Mouse (Mus musculus) cerebellum, adult 18-20 months (tissue): ENCODE measurements around the gene Zfp358.

ENCODE experiments used
- DNase-seq, 2 experiments: peaks; one replicate each; pipeline ENCODE4 v3.0.0; 2021

Gene Zfp358

DNA sequence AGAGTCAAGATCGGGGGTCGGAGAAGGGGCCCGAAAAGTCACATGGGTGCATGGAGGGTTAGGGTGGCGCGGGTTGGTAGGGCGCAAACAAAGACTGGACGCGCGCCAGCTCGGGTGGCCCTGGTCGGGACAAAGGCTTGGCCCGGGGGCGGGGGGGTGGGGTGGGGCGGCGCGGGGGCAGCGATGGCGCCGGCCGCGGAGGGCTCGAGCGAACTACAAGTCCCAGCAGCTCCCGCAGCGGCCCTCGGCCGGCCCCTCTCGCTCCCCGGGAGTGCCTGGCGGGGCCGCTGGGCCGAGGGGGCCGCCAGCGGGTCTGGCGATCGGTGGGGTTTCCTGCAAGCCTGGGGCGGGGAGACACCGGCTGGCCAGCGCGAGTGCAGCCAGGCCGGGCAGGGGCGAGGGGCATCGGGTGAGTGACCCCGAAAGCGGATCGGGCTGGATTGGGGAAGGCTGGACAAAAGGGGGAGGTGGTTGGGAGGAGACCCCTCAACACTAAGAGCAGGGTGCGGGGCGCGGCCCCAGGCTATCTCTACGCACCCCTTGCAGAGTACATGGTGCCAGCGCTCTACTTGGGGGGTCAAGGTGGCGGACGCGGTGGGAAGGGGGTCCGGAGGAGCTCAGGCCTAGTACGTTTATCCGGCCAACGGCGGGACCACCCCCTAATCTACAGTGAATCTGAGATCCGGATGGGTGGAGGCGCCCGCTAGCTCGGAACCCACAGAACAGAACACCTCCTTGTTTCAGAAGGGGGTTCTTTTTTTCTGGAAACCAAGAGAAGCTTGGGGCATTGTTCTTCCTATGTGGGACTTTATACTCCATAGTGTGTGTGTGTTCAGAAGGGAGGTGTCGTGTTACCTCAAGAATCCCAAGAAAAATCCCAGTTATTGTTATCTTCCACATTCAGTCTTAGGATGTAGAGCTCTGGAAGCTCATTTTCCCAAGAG is at the start of gene Zfp358:
Zfp358 (plus strand) TSS at position 238 of the 944 bp plus-strand sequence.
- DNase-seq: peak; percentile 78 to 83

DNA sequence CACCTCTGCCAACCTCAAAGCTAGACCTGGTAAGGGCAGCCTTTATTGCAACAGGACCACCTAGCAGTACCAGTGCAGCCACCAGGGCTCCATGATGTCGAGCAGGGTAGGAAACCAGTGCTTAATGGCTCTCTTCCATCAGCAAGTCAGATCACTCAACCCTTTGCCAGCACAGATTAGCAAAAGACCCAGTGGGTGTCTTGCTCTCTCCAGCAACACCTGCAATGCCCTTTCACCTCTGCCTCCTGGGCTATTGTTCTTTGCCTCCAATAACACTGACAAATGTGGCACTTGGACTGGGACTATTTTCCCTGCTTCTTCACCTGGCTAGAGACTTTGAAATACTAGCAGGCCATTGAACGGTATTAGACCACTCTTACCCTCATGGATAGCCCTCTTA is 43.7 kb upstream of the Zfp358 start:
- DNase-seq: no peak

DNA sequence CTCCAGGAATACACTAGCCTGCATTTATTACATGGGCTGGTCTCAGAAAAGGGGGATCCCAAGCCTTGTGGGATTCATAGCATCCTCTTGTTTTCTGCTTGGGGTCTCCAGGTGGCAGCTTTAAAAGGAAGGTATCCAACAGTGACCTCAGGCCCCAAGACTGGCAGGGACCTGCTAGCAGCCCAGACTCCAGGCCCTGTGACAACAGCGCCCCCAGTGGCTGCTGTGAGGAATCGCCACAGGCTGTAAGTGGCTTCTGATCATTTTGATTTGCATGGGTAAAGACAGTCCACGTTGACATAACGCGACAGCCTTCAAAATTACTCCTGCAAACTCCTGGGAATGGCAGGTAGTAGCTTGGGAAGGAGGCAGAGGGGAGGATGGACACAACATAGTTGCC is 42.3 kb upstream of the Zfp358 start:
- peak; percentile 60 to 78 for DNase-seq

DNA sequence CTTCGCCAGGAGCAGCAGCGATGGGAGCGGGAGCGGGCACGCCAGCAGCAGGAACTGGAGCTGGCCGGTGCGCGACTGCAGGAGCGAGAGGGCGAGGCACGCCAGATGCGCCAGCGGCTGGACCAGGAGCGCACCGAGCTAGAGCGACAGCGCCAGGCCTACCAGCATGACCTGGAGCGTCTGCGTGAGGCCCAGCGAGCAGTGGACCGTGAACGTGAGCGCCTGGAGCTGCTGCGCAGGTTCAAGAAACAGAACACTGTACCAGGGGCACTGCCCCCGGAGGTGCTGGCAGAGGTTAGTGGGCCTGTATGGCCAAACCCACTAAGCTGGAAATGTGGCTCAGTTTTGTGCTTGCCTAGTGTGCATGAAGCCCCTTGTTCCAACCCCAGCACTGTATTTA is 40.9 kb upstream of the Zfp358 start:
- no peak for DNase-seq

DNA sequence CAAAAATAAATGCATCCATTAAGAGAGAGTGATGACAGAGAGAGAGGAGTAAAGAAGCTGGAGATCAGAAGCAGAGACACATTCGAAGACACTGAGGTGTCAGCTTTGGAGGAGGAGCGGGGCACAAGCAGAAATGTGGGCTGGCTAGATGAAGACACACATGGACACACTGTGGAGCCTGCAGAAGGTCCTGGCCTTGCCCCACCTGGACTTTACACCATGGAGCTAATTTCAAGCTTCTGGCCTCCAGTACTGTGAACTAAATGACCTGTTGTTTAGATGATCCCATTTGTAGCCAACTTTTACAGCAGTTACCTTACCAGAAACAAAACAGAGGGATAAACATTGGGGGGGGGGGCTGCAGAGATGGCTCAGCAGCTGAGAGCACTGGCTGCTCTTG is 29.7 kb upstream of the Zfp358 start:
- DNase-seq: no peak

DNA sequence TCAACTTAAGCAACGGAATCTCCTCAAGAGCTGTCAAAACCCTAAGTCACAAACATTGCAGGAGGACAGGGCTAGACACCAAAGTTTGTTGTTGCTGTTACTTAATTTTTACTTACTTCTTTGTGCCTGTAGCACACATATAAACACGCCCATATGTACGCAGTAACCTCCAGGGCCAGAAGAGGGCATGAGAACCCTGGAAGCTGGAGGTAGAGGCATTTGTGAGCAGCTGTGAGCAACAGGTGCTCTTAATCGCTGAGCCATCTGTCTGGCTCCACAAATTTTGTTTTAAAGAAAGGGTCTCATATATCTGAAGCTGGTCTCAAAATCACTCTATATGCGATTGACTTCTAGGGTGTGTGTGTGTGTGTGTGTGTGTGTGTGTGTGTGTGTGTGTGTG is 28.6 kb upstream of the Zfp358 start:
- DNase-seq: no peak

DNA sequence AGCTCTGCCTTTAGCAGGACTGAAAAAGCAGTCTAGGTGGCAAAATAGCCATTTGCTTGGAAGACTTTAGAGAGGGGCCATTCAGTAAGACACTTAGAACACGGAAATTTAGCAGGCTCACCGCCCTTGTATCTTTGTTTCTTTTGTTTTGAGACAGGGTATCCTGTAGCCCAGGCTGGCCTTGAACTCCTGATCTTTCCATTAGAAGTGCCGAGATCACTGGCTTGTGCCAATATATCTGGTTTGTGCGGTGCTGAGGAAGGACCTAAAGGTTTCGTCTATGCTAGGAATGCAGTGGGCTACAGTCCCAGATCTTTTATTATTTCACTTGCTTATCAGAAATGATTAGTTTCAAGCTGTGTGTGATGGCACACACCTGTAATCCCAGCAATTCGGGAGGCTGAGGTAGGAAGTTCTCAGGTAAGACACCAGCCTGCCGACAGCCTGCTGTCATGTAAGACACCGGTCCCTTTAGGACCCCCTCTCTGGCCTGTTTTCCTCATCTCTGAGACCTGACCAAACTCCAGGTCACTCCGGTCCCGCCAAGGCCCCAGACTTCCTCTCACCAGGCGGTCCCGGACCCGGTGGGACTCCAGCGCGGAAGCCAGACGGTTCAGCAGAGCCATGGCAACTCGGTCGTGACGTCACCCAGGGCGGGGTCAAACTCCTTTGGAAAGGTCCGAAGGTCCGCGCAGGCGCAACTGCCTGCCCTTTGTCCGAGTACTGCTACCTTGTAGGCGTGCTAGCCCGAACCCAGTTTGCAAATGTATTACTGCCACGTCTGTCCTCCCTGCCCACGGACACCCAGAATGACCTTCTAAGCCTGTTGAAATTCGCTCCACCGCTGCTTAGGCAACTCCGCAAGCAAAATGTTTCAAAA is 25.7 kb upstream of the Zfp358 start, which contains the start of gene Pex11g:
Pex11g (minus strand) TSS at position 675 of the 880 bp plus-strand sequence.
- DNase-seq: peak; percentile 97 to 98

DNA sequence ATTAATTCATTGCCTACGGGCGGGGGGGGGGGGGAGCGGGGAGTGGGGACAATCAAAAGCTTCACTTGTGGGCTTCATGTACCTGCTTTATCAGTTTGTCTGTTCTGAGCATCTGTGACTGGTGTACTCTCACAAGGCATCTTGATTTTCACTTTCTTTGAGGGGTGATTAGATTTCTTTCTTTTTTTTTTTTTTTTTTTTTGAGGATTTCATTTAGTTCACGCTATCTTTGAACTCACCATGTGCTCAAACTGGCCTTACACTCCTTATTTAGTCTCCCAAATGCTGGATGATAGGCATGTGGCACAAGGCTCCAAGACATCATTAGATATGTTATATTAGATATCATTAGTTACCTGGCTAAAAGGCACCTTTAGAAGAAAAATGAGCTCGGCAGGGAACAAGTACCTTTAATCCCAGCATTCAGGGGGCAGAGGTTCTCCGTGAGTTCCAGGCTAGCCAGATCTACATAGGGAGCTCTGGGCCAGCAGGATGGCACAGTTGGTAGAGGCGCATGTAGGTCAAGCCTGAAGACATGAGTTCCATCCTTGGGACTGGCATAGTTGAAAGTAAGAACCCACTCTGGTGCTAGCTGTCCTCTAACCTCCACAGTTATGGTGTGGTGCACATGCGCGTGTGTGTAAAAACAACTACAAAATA is 24.9 kb upstream of the Zfp358 start:
- no peak for DNase-seq

DNA sequence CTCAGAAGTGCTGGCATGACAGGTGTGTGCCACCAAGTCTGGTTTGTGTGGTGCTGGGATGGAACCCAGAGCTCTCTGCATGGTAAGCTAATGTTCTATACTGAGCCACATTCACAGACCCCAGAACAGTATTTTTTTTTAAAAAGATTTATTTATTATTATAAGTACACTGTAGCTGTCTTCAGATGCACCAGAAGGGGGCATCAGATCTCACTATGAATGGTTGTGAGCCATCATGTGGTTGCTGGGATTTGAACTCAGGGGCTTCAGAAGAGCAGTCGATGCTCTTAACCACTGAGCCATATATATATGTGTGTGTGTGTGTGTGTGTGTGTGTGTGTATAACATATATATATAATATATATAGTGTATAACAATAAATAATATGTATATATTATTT is 24.1 kb upstream of the Zfp358 start:
- DNase-seq: no peak

DNA sequence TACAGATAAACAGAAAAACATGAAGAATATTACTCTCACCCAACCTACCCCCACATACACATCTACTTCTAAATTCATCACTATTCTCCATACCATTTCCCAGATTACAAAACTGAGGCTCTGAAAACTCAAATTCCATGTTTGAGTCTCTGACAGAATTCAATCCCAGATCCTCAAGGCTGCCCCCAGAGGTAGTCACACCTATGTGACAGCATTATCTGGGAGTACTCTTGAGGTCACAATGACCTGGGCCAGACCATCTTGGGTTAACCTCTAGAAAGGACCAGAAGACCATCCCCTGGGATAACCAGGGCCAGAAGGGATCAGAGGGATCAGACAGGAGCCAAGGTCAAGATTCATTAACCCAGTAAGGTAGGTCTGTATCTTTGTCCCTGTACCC is 22.4 kb upstream of the Zfp358 start, which contains the start of gene Tex45:
Tex45 (plus strand) TSS at position 301 of the 400 bp plus-strand sequence.
- DNase-seq: no peak

DNA sequence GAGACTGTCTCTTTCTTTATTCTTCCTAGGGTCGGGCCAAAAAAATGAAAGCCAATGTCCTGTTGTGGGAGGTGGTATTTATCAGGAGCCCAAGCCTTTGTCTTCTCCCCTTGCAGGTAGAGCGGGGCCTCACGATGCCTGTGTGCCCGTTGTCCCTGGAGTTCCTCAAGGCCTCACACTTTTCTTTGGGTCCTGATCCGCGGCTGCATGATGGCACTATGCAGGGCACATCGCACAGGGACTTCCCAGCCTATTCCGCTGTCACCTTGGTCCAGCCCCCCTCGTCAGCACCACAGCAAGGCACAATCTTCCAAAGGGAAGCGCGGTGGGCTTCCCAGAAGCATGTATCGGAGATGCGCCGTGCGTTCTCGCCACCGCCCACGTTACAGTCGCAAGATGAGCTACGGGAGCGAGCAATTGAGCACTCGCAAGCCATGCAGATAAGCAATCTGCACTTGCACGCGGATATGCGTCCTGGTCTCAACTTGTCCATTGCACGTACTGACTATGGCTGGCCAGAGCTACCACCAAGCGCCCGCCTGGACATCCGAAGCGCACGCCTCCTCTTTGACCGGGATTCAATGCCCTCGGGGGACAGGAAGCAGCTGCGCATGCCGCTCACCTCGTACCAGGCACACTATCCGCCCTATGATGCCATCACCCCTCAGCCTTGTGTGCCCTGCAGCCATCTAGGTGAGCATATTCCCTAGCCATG is 17.1 kb upstream of the Zfp358 start:
- no peak for DNase-seq

DNA sequence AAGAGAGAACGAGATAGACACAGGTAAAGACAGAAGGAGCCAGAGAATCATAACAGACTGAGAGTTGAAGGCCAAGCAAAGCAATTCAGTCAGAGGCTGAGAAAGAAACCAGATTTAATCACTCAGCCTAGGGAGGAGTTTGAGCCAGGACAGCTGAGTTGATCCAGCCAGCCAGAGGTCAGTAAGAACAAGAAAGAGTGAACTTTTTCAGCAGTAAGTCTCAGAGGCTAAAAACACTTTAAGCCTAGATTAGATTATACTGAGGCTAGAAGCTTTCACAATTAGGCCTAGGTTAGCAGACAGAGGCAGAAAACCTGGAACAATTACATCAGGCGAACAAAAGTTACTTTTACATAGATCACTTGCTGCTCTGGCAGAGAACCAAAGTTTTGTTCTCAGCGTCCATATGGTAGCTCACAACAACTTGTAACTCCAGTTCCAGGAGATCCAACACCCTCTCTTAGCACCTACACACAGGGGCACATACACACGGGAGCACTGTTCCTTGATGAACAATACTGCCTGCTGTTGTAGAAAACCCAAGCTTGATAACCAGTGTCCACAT is 12.6 kb upstream of the Zfp358 start:
- DNase-seq: no peak

DNA sequence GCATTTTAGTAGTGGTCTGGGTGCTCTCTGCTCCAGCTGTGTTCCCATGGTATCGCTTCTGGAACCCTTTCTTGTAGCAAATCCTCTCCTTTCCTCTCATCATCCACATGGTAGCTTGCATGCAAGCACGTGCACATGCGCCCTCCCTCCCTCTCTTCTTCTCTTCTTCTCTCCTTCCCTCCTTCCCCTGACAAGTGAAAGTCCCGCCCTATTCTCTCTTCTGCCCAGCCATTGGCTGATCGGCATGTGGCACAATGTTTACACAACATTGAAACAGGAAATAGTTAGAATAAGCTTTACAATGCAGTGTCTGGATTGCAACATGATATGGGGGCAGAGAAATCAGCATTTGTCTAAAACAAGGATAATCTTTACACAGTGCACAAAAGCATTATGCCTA is 11.3 kb upstream of the Zfp358 start:
- DNase-seq: no peak

DNA sequence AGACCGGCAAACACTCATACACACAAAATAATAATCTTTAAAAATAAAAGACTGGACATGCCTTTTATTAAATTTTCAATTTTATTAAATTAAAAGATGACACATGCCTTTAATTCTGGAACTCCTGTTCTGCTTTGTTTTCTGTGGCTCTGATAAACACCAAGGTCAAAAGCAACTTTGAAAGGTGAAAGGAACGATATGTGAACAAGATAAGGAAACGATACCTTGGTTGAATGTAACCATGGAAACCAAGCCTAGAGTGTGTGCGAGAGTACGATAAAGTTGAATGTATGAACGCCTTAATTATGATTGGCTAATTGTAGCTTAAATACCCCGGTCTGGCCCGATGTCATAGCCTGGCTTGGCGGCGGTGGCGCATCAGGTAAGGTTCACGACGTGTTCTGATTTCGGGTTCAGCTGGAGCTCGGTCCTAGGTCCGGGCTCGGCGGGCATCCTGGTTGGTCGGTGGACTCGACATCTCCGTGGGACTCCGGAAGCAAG is 10.6 kb upstream of the Zfp358 start:
- no peak for DNase-seq

DNA sequence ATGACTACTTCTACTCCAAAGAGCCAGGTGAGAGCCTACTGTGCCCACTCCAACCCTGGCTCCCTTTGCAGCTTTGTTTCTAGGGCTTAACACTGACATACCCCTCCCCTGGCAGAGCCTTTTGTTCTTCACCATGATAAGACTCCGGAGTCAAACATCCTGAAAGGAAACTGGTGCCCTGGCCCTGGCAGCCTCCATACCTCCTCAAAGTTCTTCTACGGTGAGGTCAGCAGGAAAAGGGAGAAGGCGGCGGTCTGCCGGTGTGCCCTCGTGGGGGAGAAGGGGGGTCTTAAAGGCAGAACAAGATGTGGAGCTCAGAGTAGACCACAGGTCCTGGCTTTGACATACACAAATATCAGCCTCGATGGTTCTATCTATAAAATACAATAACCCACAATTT is 9.4 kb upstream of the Zfp358 start:
- no peak for DNase-seq

DNA sequence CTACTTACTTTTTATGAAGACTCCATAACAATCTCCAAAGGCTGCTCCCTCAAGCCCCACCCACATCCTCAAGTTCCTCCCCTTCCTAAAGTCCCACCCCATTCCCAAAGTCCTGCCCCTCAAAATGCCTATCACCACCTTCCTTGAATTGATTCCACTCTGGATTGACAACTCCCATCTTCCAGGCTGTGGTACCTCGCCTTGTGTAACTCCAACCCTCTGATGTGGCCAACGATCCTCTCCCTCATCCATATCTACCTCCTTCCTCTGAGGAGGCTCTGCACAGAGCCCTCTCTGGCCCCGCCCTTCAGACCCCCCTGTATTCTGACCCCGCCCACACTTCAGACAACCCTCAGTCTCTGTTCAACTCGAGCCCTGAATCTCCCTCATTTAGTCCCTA is 7.7 kb upstream of the Zfp358 start:
- DNase-seq: no peak

DNA sequence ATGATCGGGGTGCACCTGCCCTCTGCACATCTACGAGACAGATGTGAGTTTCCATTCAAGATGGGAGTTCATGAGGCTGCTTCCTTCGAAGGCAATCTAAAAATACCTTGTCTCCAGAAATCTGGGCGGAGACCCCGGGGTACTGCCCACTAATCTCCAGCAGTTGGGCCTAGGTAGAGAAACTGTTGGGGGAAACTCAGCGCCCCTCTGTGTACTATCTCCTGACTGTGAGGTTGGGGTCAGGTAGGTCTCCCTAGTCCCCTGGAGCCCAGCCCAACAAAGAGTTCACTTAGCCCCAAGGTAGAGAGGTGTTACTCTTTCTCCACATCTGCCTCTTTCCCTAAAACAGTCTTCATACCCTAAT is 889 bp downstream of the Zfp358 start:
- no peak for DNase-seq

DNA sequence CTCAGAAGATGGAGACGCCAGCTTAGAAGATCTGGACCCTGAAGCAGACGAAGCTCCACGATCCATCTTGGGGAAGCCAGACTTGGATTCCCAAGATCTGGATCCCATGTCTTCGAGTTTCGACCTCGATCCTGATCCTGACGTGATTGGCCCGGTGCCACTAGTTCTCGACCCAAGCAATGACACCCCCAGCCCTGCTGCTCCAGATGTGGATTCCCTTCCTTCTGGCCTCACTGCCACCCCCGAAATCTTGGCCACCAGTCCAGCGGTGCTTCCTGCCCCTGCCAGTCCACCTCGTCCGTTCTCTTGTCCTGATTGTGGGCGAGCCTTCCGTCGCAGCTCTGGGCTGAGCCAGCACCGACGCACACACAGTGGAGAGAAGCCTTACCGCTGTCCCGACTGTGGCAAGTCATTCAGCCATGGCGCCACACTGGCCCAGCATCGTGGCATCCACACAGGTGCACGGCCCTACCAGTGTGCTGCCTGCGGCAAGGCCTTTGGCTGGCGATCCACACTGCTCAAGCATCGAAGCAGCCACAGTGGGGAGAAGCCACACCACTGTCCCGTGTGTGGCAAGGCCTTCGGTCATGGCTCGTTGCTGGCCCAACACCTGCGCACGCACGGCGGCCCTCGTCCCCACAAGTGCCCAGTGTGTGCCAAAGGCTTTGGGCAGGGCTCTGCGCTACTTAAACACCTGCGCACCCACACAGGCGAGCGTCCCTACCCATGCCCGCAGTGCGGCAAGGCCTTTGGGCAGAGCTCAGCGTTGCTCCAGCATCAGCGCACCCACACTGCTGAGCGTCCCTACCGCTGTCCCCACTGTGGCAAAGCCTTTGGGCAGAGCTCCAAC is 2.9 kb downstream of the Zfp358 start:
- peak in 1 of 2 experiments; percentile 19 for DNase-seq

DNA sequence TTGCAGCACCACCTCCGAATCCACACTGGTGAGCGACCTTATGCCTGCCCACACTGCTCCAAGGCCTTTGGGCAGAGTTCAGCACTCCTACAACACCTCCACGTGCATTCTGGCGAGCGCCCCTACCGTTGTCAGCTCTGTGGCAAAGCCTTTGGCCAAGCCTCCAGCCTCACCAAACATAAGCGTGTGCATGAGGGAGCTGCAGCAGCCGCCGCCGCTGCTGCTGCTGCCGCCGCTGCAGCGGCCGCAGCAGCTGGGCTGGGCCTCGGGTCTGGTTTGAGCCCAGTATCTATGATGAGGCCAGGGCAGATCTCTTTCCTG is 3.5 kb downstream of the Zfp358 start:
- no peak for DNase-seq

DNA sequence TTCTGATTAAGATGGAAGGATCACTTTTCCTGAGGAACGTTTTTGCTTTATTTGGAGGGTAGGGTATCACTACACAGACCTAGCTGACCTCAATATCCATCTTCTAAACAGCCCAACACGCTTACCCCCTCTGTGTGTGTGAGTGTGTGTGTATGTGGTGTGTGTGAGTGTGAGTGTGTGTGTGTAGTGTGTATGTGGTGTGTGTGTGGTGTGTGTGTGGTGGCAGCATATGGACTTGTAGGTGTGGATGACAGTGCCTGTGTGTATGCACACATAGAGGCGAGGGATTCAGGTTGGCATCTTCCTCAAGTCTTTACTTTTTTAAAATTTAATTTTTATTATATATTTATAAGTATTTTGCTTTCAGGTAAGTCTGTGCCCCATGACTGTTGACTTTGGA is 5.6 kb downstream of the Zfp358 start:
- DNase-seq: no peak

DNA sequence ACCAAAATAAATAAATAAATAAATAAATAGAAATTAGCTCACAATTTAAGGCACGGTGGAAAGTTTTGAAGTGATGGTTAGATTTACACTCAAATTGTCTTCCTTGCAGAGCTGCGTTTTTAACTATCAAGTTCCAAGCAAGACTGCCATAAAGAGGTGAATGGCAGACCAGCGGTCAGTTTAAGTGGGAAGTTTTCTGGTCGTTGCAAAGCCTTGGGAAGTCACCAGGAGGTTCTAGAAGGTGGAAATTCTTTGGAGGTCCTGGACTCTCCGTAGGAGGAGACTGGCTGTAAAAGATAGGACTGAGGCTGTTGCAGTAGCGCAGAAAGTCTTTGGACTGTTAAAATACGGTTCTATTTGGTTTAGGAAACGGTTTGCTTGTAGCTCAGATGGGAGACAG is 6.8 kb downstream of the Zfp358 start:
- no peak for DNase-seq
